23 mouse cellular contexts compared by ENCODE assay signal in genomic region chr7:134677852-134678251, GRCm38 (mm10). TPM values are rescaled to one million over a fixed set of nuclear protein-coding genes. Genes with fewer than 3 reads are reported as not detected.
DNase-seq lines count a peak whose midpoint lies in the region; ATAC-seq and TF ChIP-seq lines count a peak whose summit lies in the region.
"Had no signal": no experiment of that assay in that cellular context is flagged by ENCODE, and none has a peak within 500 bp of the region (broad histone marks: within the 10 kb centered on the region; RNA-seq: fewer than 3 reads in every experiment).

No protein-coding gene starts in this region.

- ATAC-seq in forebrain, embryonic 11.5 days (replicated peaks; ENCODE audit: low FRiP score) = no peak
- no peak for ATAC-seq in forebrain, embryonic 13.5 days
- peak; percentile 41; the same call in 1 of the 2 replicates for ATAC-seq in kidney, embryonic 16.5 days (ENCODE audit: low FRiP score, low TSS enrichment)
- ATAC-seq: CD4-positive, CD25-positive, alpha-beta regulatory T cell, adult 4 months; forebrain, postnatal 0 days; hindbrain, embryonic 16.5 days; inflammation-experienced regulatory T-cells, adult 6 months; intestine, postnatal 0 days had no signal

- H3K9me3 ChIP-seq in forebrain, embryonic 11.5 days (ENCODE audit: control insufficient read depth, low read length) = no peaks in the 10 kb centered on the region
- H3K9me3 ChIP-seq in forebrain, embryonic 13.5 days (replicated peaks) = no peaks in the 10 kb centered on the region
- H3K9me3 ChIP-seq in kidney, embryonic 16.5 days (ENCODE audit: low read length) = no peaks in the 10 kb centered on the region
- H3K9me3 ChIP-seq: embryonic facial prominence, embryonic 12.5 days; forebrain, embryonic 12.5 days; heart, embryonic 12.5 days; hindbrain, embryonic 12.5 days had no signal

- WGBS in forebrain, embryonic 11.5 days = 54% methylated on average over 4 of the region's 4 CpGs
- WGBS in forebrain, embryonic 13.5 days = 48% methylated on average over 4 of the region's 4 CpGs
- WGBS in kidney, embryonic 16.5 days = 15% methylated on average over 4 of the region's 4 CpGs
- 21% methylated on average over 4 of the region's 4 CpGs for WGBS in kidney, adult 2 months

- no peak for TF ChIP-seq CTCF in kidney, adult 2 months (conservative IDR thresholded peaks at IDR 0.05; ENCODE audit: insufficient read depth, insufficient read length, low read depth, low read length)

- TF ChIP-seq POLR2A in kidney, adult 2 months (IDR thresholded peaks at IDR 0.05; ENCODE audit: low read depth, low read length) = no peak

- H3K4me3 ChIP-seq in forebrain, embryonic 11.5 days (ENCODE audit: low read depth, low read length) = no peak overlapping the region
- H3K4me3 ChIP-seq in forebrain, embryonic 13.5 days = no peak overlapping the region
- no peak overlapping the region for H3K4me3 ChIP-seq in kidney, embryonic 16.5 days (ENCODE audit: low read length)
- no peak overlapping the region for H3K4me3 ChIP-seq in kidney, adult 2 months (ENCODE audit: insufficient read depth, low read depth, low read length)
- H3K4me3 ChIP-seq: embryonic facial prominence, embryonic 12.5 days; forebrain, embryonic 12.5 days; heart, adult 2 months; heart, embryonic 12.5 days; hindbrain, embryonic 12.5 days had no signal

- peak; percentile 27 to 64 for DNase-seq in adrenal gland, adult (ENCODE audit: inconsistent age in 2 of 2, low spot score in 1 of 2)
- no peak for DNase-seq in adrenal gland, postnatal 10 days
- peak; percentile 46 for DNase-seq in forebrain, embryonic 11.5 days (ENCODE audit: low spot score)
- DNase-seq in kidney, adult 2 months = no peak
- DNase-seq in urinary bladder, postnatal 4 days (ENCODE audit: low spot score in 2 of 2) = no peak
- DNase-seq: B cell, adult 2 months; cerebellum, adult 11-12 months; cerebellum, adult 9-10 months; cerebellum, postnatal 25 days; forebrain, postnatal 0 days; gastrocnemius, postnatal 14 days; heart, adult 2 months had no signal

- no peak overlapping the region for H3K4me2 ChIP-seq in forebrain, embryonic 11.5 days (ENCODE audit: low read depth, low read length, severe bottlenecking)
- H3K4me2 ChIP-seq in forebrain, embryonic 13.5 days = no peak overlapping the region
- H3K4me2 ChIP-seq in kidney, embryonic 16.5 days (replicated peaks; ENCODE audit: low read depth, low read length) = no peak overlapping the region
- H3K4me2 ChIP-seq: embryonic facial prominence, embryonic 12.5 days; forebrain, embryonic 12.5 days; heart, embryonic 12.5 days; hindbrain, embryonic 12.5 days had no signal

- no peaks in the 10 kb centered on the region for H3K27me3 ChIP-seq in forebrain, embryonic 11.5 days (ENCODE audit: control insufficient read depth, insufficient read depth, low read length)
- H3K27me3 ChIP-seq in forebrain, embryonic 13.5 days = no peaks in the 10 kb centered on the region
- no peaks in the 10 kb centered on the region for H3K27me3 ChIP-seq in kidney, embryonic 16.5 days (ENCODE audit: insufficient read depth, low read length)
- H3K27me3 ChIP-seq in kidney, adult 2 months (replicated peaks; ENCODE audit: control insufficient read depth, insufficient read depth, low read length) = no peaks in the 10 kb centered on the region
- H3K27me3 ChIP-seq: embryonic facial prominence, embryonic 12.5 days; forebrain, embryonic 12.5 days; heart, embryonic 12.5 days; hindbrain, embryonic 12.5 days had no signal

- H3K4me1 ChIP-seq in forebrain, embryonic 11.5 days (replicated peaks; ENCODE audit: control insufficient read depth, insufficient read depth, low read length) = peaks cover 4% of the 10 kb centered on the region; the same call in 1 of the 2 replicates
- peaks cover 12% of the 10 kb centered on the region for H3K4me1 ChIP-seq in forebrain, embryonic 13.5 days
- peaks cover 69% of the 10 kb centered on the region for H3K4me1 ChIP-seq in kidney, embryonic 16.5 days (ENCODE audit: insufficient read depth, low read length)
- H3K4me1 ChIP-seq in kidney, adult 2 months (ENCODE audit: control insufficient read depth, insufficient read depth, low read length) = peaks cover 31% of the 10 kb centered on the region

- no peak overlapping the region for H3K9ac ChIP-seq in forebrain, embryonic 11.5 days (ENCODE audit: low read length)
- H3K9ac ChIP-seq in forebrain, embryonic 13.5 days = no peak overlapping the region
- no peak overlapping the region for H3K9ac ChIP-seq in kidney, embryonic 16.5 days (replicated peaks; ENCODE audit: low read length)
- H3K9ac ChIP-seq: embryonic facial prominence, embryonic 12.5 days; forebrain, embryonic 12.5 days; forebrain, postnatal 0 days; heart, embryonic 12.5 days; hindbrain, embryonic 12.5 days had no signal

- H3K36me3 ChIP-seq in forebrain, embryonic 11.5 days (ENCODE audit: control insufficient read depth, insufficient read depth, low read length) = no peaks in the 10 kb centered on the region
- H3K36me3 ChIP-seq in forebrain, embryonic 13.5 days (ENCODE audit: poor library complexity, severe bottlenecking) = no peaks in the 10 kb centered on the region
- H3K36me3 ChIP-seq in kidney, embryonic 16.5 days (ENCODE audit: insufficient read depth, low read length) = no peaks in the 10 kb centered on the region
- no peaks in the 10 kb centered on the region for H3K36me3 ChIP-seq in kidney, adult 2 months (ENCODE audit: control insufficient read depth, insufficient read depth, low read length)
- H3K36me3 ChIP-seq: forebrain, embryonic 12.5 days; hindbrain, embryonic 12.5 days had no signal

- no peak overlapping the region for H3K27ac ChIP-seq in forebrain, embryonic 11.5 days (ENCODE audit: low read depth, low read length)
- H3K27ac ChIP-seq in forebrain, embryonic 13.5 days = no peak overlapping the region
- peak overlapping the region; percentile 51; the same call in 1 of the 2 replicates for H3K27ac ChIP-seq in kidney, embryonic 16.5 days (ENCODE audit: low read length)
- H3K27ac ChIP-seq in kidney, adult 2 months (ENCODE audit: insufficient read depth, low read depth, low read length) = no peak overlapping the region
- H3K27ac ChIP-seq: embryonic facial prominence, embryonic 12.5 days; forebrain, embryonic 12.5 days; heart, adult 2 months; hindbrain, embryonic 12.5 days had no signal

RNA-seq across cellular contexts. Expression of gene Dock1, which starts 7.4 kb away (rescaled TPM):
- total RNA-seq in adrenal gland, postnatal 10 days (2021) = 100 to 1,000 TPM in 1 of 2 experiments, 10 to 100 TPM in 1; 86.5 to 107 TPM
- polyA plus RNA-seq in forebrain, embryonic 11.5 days (2014; fragmentation: Nextera tagmentation; extraction: Ambion mirVana) = 24.5 and 26.5 TPM in 2 replicates
- 11.6 and 11.8 TPM in 2 replicates for polyA plus RNA-seq in forebrain, embryonic 13.5 days (2015; fragmentation: Nextera tagmentation; extraction: Ambion mirVana)
- 41.4 and 48.4 TPM in 2 replicates for polyA plus RNA-seq in kidney, embryonic 16.5 days (2015; fragmentation: Nextera tagmentation; extraction: Ambion mirVana)
- 17.7 and 19.6 TPM in 2 replicates for polyA plus RNA-seq in kidney, adult 2 months (2012; rRNA removed)
- total RNA-seq: MEL had no signal

Comparison
In these comparisons a context has a peak if more than half of its experiments do, and no peak if none do; other contexts are left out.
1. DNase-seq: peak in adrenal gland, adult (2 of 2) and forebrain, embryonic 11.5 days (single experiment); none in adrenal gland, postnatal 10 days (single experiment), kidney, adult 2 months (single experiment) and urinary bladder, postnatal 4 days (0 of 2).